21 mouse cellular contexts compared by ENCODE assay signal in genomic region chr6:141425114-141425513, GRCm38 (mm10).
DNase-seq lines count a peak whose midpoint lies in the region; ATAC-seq and TF ChIP-seq lines count a peak whose summit lies in the region.
"Had no signal": no experiment of that assay in that cellular context is flagged by ENCODE, and none has a peak within 500 bp of the region (broad histone marks: within the 10 kb centered on the region; RNA-seq: fewer than 3 reads in every experiment).

No protein-coding gene starts in this region.

- H3K4me1 ChIP-seq in forebrain, embryonic 16.5 days (replicated peaks; ENCODE audit: control insufficient read depth, insufficient read depth, low read length): peaks cover 2% of the 10 kb centered on the region; the same call in 1 of the 2 replicates
- H3K4me1 ChIP-seq in forebrain, embryonic 11.5 days (replicated peaks; ENCODE audit: control insufficient read depth, insufficient read depth, low read length): no peaks in the 10 kb centered on the region
- peaks cover 10% of the 10 kb centered on the region for H3K4me1 ChIP-seq in heart, postnatal 0 days (ENCODE audit: control insufficient read depth, insufficient read depth)
- H3K4me1 ChIP-seq: forebrain, embryonic 10.5 days; hindbrain, embryonic 13.5 days; midbrain, embryonic 13.5 days; neural tube, embryonic 12.5 days had no signal

- TF ChIP-seq POLR2A in brain, embryonic 14.5 days (IDR thresholded peaks at IDR 0.05; ENCODE audit: borderline replicate concordance, extremely low read depth, insufficient read depth, insufficient read length, poor library complexity, severe bottlenecking): no peak

- no peak overlapping the region for H3K4me3 ChIP-seq in forebrain, embryonic 16.5 days (replicated peaks; ENCODE audit: low read length)
- no peak overlapping the region for H3K4me3 ChIP-seq in forebrain, embryonic 11.5 days (ENCODE audit: low read depth, low read length)
- no peak overlapping the region for H3K4me3 ChIP-seq in heart, postnatal 0 days (ENCODE audit: low read depth, low read length)
- H3K4me3 ChIP-seq in gastrocnemius, adult 2 months: no peak overlapping the region
- H3K4me3 ChIP-seq: embryonic facial prominence, embryonic 15.5 days; forebrain, embryonic 10.5 days; heart, embryonic 15.5 days; hindbrain, embryonic 13.5 days; layer of hippocampus, adult 2 months; midbrain, embryonic 13.5 days; neural tube, embryonic 12.5 days had no signal

- H3K36me3 ChIP-seq in forebrain, embryonic 16.5 days (ENCODE audit: control insufficient read depth, insufficient read depth): no peaks in the 10 kb centered on the region
- no peaks in the 10 kb centered on the region for H3K36me3 ChIP-seq in forebrain, embryonic 11.5 days (ENCODE audit: control insufficient read depth, insufficient read depth, low read length)
- no peaks in the 10 kb centered on the region for H3K36me3 ChIP-seq in heart, postnatal 0 days (replicated peaks; ENCODE audit: control insufficient read depth, insufficient read depth, low read length)
- H3K36me3 ChIP-seq: embryonic facial prominence, embryonic 15.5 days; forebrain, embryonic 10.5 days; heart, embryonic 15.5 days; hindbrain, embryonic 13.5 days; midbrain, embryonic 13.5 days; neural tube, embryonic 12.5 days had no signal

- peak; percentile 36; the same call in 1 of the 2 replicates for ATAC-seq in forebrain, embryonic 16.5 days
- ATAC-seq in forebrain, embryonic 11.5 days (replicated peaks; ENCODE audit: low FRiP score): no peak
- ATAC-seq in heart, postnatal 0 days (ENCODE audit: insufficient read depth, low read depth): no peak
- ATAC-seq: lung, postnatal 0 days; midbrain, embryonic 13.5 days had no signal

- H3K27me3 ChIP-seq in forebrain, embryonic 16.5 days (replicated peaks; ENCODE audit: control insufficient read depth, insufficient read depth, low read length): no peaks in the 10 kb centered on the region
- H3K27me3 ChIP-seq in forebrain, embryonic 11.5 days (ENCODE audit: control insufficient read depth, insufficient read depth, low read length): no peaks in the 10 kb centered on the region
- H3K27me3 ChIP-seq in heart, postnatal 0 days (ENCODE audit: control insufficient read depth, insufficient read depth, low read length): no peaks in the 10 kb centered on the region
- H3K27me3 ChIP-seq: embryonic facial prominence, embryonic 15.5 days; heart, embryonic 15.5 days; hindbrain, embryonic 13.5 days; midbrain, embryonic 13.5 days; neural tube, embryonic 12.5 days had no signal

- no peak overlapping the region for H3K27ac ChIP-seq in forebrain, embryonic 16.5 days (ENCODE audit: low read length)
- no peak overlapping the region for H3K27ac ChIP-seq in forebrain, embryonic 11.5 days (ENCODE audit: low read depth, low read length)
- 0 out of 2 replicates have a peak overlapping the region, but pooled peaks have one; percentile 13 for H3K27ac ChIP-seq in heart, postnatal 0 days (ENCODE audit: low read depth)
- no peak overlapping the region for H3K27ac ChIP-seq in gastrocnemius, adult 2 months
- H3K27ac ChIP-seq: embryonic facial prominence, embryonic 15.5 days; forebrain, embryonic 10.5 days; hindbrain, embryonic 13.5 days; layer of hippocampus, adult 2 months; midbrain, embryonic 13.5 days; neural tube, embryonic 12.5 days had no signal

- no peak overlapping the region for H3K4me2 ChIP-seq in forebrain, embryonic 16.5 days (ENCODE audit: low read length)
- H3K4me2 ChIP-seq in forebrain, embryonic 11.5 days (ENCODE audit: low read depth, low read length, severe bottlenecking): no peak overlapping the region
- H3K4me2 ChIP-seq in heart, postnatal 0 days (ENCODE audit: low read depth, low read length): no peak overlapping the region
- H3K4me2 ChIP-seq: embryonic facial prominence, embryonic 15.5 days; heart, embryonic 15.5 days; hindbrain, embryonic 13.5 days; midbrain, embryonic 13.5 days; neural tube, embryonic 12.5 days had no signal

- WGBS in forebrain, embryonic 16.5 days: 60% methylated on average over 6 of the region's 6 CpGs
- 88% methylated on average over 6 of the region's 6 CpGs for WGBS in forebrain, embryonic 11.5 days
- WGBS in heart, postnatal 0 days: 50% methylated on average over 6 of the region's 6 CpGs

- TF ChIP-seq CTCF in brain, embryonic 14.5 days (IDR thresholded peaks at IDR 0.05; ENCODE audit: borderline replicate concordance, extremely low read depth, insufficient read depth, insufficient read length): no peak
- no peak for TF ChIP-seq CTCF in heart, postnatal 0 days (IDR thresholded peaks at IDR 0.05; ENCODE audit: low read depth)
- no peak for TF ChIP-seq CTCF in gastrocnemius, adult 2 months (IDR thresholded peaks at IDR 0.05)

- intact Hi-C loops in gastrocnemius, adult 2 months (cut with DNase I): no loop called here

- DNase-seq in forebrain, embryonic 11.5 days (ENCODE audit: low spot score): no peak
- peak; percentile 63 for DNase-seq in brain, embryonic 14.5 days (ENCODE audit: low read depth)
- DNase-seq in cerebellum, adult 8-10 months: peak; percentile 22
- DNase-seq in heart, postnatal 0 days (ENCODE audit: low spot score): no peak
- no peak for DNase-seq in spleen, postnatal 4 days (ENCODE audit: low spot score in 2 of 2)
- DNase-seq in gastrocnemius, adult 2 months: no peak
- DNase-seq: adrenal gland, postnatal 25 days; gastrocnemius, postnatal 36 days; kidney, adult 8-10 months; kidney, postnatal 14 days; liver; right cerebral cortex, postnatal 4 days had no signal

- TF ChIP-seq EP300 in heart, postnatal 0 days (IDR thresholded peaks at IDR 0.05; ENCODE audit: low read depth): no peak

- no peaks in the 10 kb centered on the region for H3K9me3 ChIP-seq in forebrain, embryonic 16.5 days (ENCODE audit: control insufficient read depth, low read length)
- H3K9me3 ChIP-seq in forebrain, embryonic 11.5 days (ENCODE audit: control insufficient read depth, low read length): no peaks in the 10 kb centered on the region
- no peaks in the 10 kb centered on the region for H3K9me3 ChIP-seq in heart, postnatal 0 days (replicated peaks; ENCODE audit: control insufficient read depth, low read length)
- H3K9me3 ChIP-seq: embryonic facial prominence, embryonic 15.5 days; forebrain, embryonic 10.5 days; heart, embryonic 15.5 days; hindbrain, embryonic 13.5 days; midbrain, embryonic 13.5 days; neural tube, embryonic 12.5 days had no signal

- no peak overlapping the region for H3K9ac ChIP-seq in forebrain, embryonic 16.5 days (replicated peaks; ENCODE audit: low read depth, low read length)
- H3K9ac ChIP-seq in forebrain, embryonic 11.5 days (ENCODE audit: low read length): no peak overlapping the region
- H3K9ac ChIP-seq in heart, postnatal 0 days (replicated peaks; ENCODE audit: low read depth, low read length): no peak overlapping the region
- H3K9ac ChIP-seq: embryonic facial prominence, embryonic 15.5 days; heart, embryonic 15.5 days; hindbrain, embryonic 13.5 days; midbrain, embryonic 13.5 days; neural tube, embryonic 12.5 days had no signal

Comparison
In these comparisons a context has a peak if more than half of its experiments do, and no peak if none do; other contexts are left out.
1. DNase-seq: peak in brain, embryonic 14.5 days (single experiment) and cerebellum, adult 8-10 months (single experiment); none in forebrain, embryonic 11.5 days (single experiment), heart, postnatal 0 days (single experiment), spleen, postnatal 4 days (0 of 2) and gastrocnemius, adult 2 months (single experiment).